Mouse (Mus musculus) mouse embryonic stem cell (cell line): Measurements from ENCODE around the gene Tmem235.
"Not testable (repeated sequence)": the region's sequence is repeated elsewhere in the genome, so short reads cannot be mapped to it uniquely, and the experiment has no call there.

Experiments used
- in situ Hi-C, 2 experiments: fragments of 300-500 bp; cut with MboI; formaldehyde crosslinking; loops; 1 replicate in 1 of 2; 3 replicates in 1 of 2; pipeline ENCODE4 v1.14.3; 2019 to 2020; ENCODE audit warnings: low sequenced_read_pairs in 2 of 2, low pct_unique_long_range_greater_than_20kb in 1 of 2, mixed read lengths in 1 of 2; ENCODE audit not compliant: unreplicated experiment in 1 of 2

The Tmem235 gene

GRCm38 (mm10) chr11:117860601-117861000, at the start of gene Tmem235:
TSS of gene Tmem235 (plus strand) at chr11:117860752.
- in situ Hi-C loops, result no loop called here

- in situ Hi-C loops, result no loop called here
These were observed 46.7 kb upstream of the Tmem235 start for GRCm38 (mm10) chr11:117813867-117814266.

- in situ Hi-C loops, result no loop called here
These were observed 45.7 kb upstream of the Tmem235 start for GRCm38 (mm10) chr11:117814704-117815366.

- in situ Hi-C loops, result not testable (repeated sequence)
These were observed 44.7 kb upstream of the Tmem235 start for GRCm38 (mm10) chr11:117815850-117816249.

GRCm38 (mm10) chr11:117816389-117816996, 44.1 kb upstream of the Tmem235 start:
- in situ Hi-C loops, result no loop called here

- in situ Hi-C loops, result no loop called here
These were observed 41.5 kb upstream of the Tmem235 start for GRCm38 (mm10) chr11:117819095-117819494.

- in situ Hi-C loops, result no loop called here
These were observed 40.4 kb upstream of the Tmem235 start for GRCm38 (mm10) chr11:117820173-117820572.

- in situ Hi-C loops, result no loop called here
These were observed 38.7 kb upstream of the Tmem235 start for GRCm38 (mm10) chr11:117821868-117822267.

- in situ Hi-C loops, result no loop called here
These were observed 37.8 kb upstream of the Tmem235 start for GRCm38 (mm10) chr11:117822728-117823241.

GRCm38 (mm10) chr11:117823411-117823810, 37.1 kb upstream of the Tmem235 start:
- in situ Hi-C loops, result no loop called here

GRCm38 (mm10) chr11:117824060-117824969, 36.2 kb upstream of the Tmem235 start:
- in situ Hi-C loops, result no loop called here

GRCm38 (mm10) chr11:117825333-117826101, 35.0 kb upstream of the Tmem235 start, which contains the start of the genes Afmid and Tk1:
TSS of gene Afmid (plus strand) at chr11:117825924.
TSS of gene Tk1 (minus strand) at chr11:117826092.
- in situ Hi-C loops, result no loop called here

GRCm38 (mm10) chr11:117826164-117826563, 34.4 kb upstream of the Tmem235 start:
- in situ Hi-C loops, result no loop called here

GRCm38 (mm10) chr11:117826916-117827315, 33.6 kb upstream of the Tmem235 start:
- in situ Hi-C loops, result no loop called here

GRCm38 (mm10) chr11:117827386-117827785, 33.2 kb upstream of the Tmem235 start:
- in situ Hi-C loops, result no loop called here

GRCm38 (mm10) chr11:117828149-117828887, 32.2 kb upstream of the Tmem235 start:
- in situ Hi-C loops, result no loop called here

- in situ Hi-C loops, result no loop called here
These were observed 31.5 kb upstream of the Tmem235 start for GRCm38 (mm10) chr11:117828888-117829604.
